Mouse (Mus musculus): ENCODE data around the gene Nras. TPM values are rescaled to one million over a fixed set of nuclear protein-coding genes. Genes with fewer than 3 reads are reported as not detected.

The Nras gene
- polyA plus RNA-seq, 1 experiment = 12.7 TPM

- Histone ChIP-seq H3K27ac (ENCODE audit: insufficient read depth, low read length) (no peak overlapping the region), H3K36me3 (ENCODE audit: control insufficient read depth, insufficient read depth, low read length) (no peaks in the 10 kb centered on the region), H3K4me3 (ENCODE audit: extremely low read depth, insufficient read depth, insufficient read length) (no peak overlapping the region), H3K27me3 (ENCODE audit: control insufficient read depth, insufficient read depth, low read length) (no peaks in the 10 kb centered on the region), H3K4me1 (ENCODE audit: control insufficient read depth, insufficient read depth, insufficient read length) (no peaks in the 10 kb centered on the region)
- TF ChIP-seq POLR2A (IDR thresholded peaks at IDR 0.05; ENCODE audit: low read depth, low read length) (no peak), CTCF (IDR thresholded peaks at IDR 0.05; ENCODE audit: extremely low read depth, insufficient read depth, insufficient read length, insufficient replicate concordance) (no peak)
- 89% methylated on average over 9 of the region's 9 CpGs for WGBS
- DNase-seq (ENCODE audit: low read depth in 1 of 2, low spot score in 2 of 2) = no peak
These were observed 17.8 kb downstream of the Nras start for GRCm38 (mm10) chr3:103075871-103076270.

GRCm38 (mm10) chr3:103076476-103076875, 18.4 kb downstream of the Nras start:
- Histone ChIP-seq H3K36me3 (ENCODE audit: control insufficient read depth, insufficient read depth, low read length) (no peaks in the 10 kb centered on the region), H3K4me3 (ENCODE audit: extremely low read depth, insufficient read depth, insufficient read length) (no peak overlapping the region), H3K27ac (ENCODE audit: insufficient read depth, low read length) (no peak overlapping the region), H3K27me3 (ENCODE audit: control insufficient read depth, insufficient read depth, low read length) (no peaks in the 10 kb centered on the region), H3K4me1 (ENCODE audit: control insufficient read depth, insufficient read depth, insufficient read length) (no peaks in the 10 kb centered on the region)
- TF ChIP-seq POLR2A (IDR thresholded peaks at IDR 0.05; ENCODE audit: low read depth, low read length) = no peak
- TF ChIP-seq CTCF (IDR thresholded peaks at IDR 0.05; ENCODE audit: extremely low read depth, insufficient read depth, insufficient read length, insufficient replicate concordance) = no peak
- no peak for DNase-seq (ENCODE audit: low read depth in 1 of 2, low spot score in 2 of 2)
- WGBS = 89% methylated on average over 9 of the region's 9 CpGs

GRCm38 (mm10) chr3:103079301-103079700, 21.2 kb downstream of the Nras start:
- WGBS = 85% methylated on average over 9 of the region's 9 CpGs
- Histone ChIP-seq H3K4me1 (ENCODE audit: control insufficient read depth, insufficient read depth, insufficient read length) (no peaks in the 10 kb centered on the region), H3K4me3 (ENCODE audit: extremely low read depth, insufficient read depth, insufficient read length) (no peak overlapping the region), H3K27ac (ENCODE audit: insufficient read depth, low read length) (no peak overlapping the region), H3K36me3 (ENCODE audit: control insufficient read depth, insufficient read depth, low read length) (no peaks in the 10 kb centered on the region), H3K27me3 (ENCODE audit: control insufficient read depth, insufficient read depth, low read length) (no peaks in the 10 kb centered on the region)
- DNase-seq (ENCODE audit: low read depth in 1 of 2, low spot score in 2 of 2) = no peak
- no peak for TF ChIP-seq POLR2A (IDR thresholded peaks at IDR 0.05; ENCODE audit: low read depth, low read length)
- no peak for TF ChIP-seq CTCF (IDR thresholded peaks at IDR 0.05; ENCODE audit: extremely low read depth, insufficient read depth, insufficient read length, insufficient replicate concordance)

- H3K27me3 ChIP-seq (ENCODE audit: control insufficient read depth, insufficient read depth, low read length) = no peaks in the 10 kb centered on the region
- H3K4me1 ChIP-seq (ENCODE audit: control insufficient read depth, insufficient read depth, insufficient read length) = no peaks in the 10 kb centered on the region
- DNase-seq (ENCODE audit: low read depth in 1 of 2, low spot score in 2 of 2) = no peak
- H3K27ac ChIP-seq (ENCODE audit: insufficient read depth, low read length) = no peak overlapping the region
- WGBS = 80% methylated on average over 11 of the region's 11 CpGs
- no peak overlapping the region for H3K4me3 ChIP-seq (ENCODE audit: extremely low read depth, insufficient read depth, insufficient read length)
- H3K36me3 ChIP-seq (ENCODE audit: control insufficient read depth, insufficient read depth, low read length) = no peaks in the 10 kb centered on the region
- TF ChIP-seq CTCF (IDR thresholded peaks at IDR 0.05; ENCODE audit: extremely low read depth, insufficient read depth, insufficient read length, insufficient replicate concordance) = no peak
- TF ChIP-seq POLR2A (IDR thresholded peaks at IDR 0.05; ENCODE audit: low read depth, low read length) = no peak
These were observed 23.0 kb downstream of the Nras start for GRCm38 (mm10) chr3:103081051-103081450.

GRCm38 (mm10) chr3:103081861-103082453, 23.9 kb downstream of the Nras start:
- Histone ChIP-seq H3K27ac (ENCODE audit: insufficient read depth, low read length) (no peak overlapping the region), H3K27me3 (ENCODE audit: control insufficient read depth, insufficient read depth, low read length) (no peaks in the 10 kb centered on the region), H3K36me3 (ENCODE audit: control insufficient read depth, insufficient read depth, low read length) (no peaks in the 10 kb centered on the region), H3K4me3 (ENCODE audit: extremely low read depth, insufficient read depth, insufficient read length) (no peak overlapping the region), H3K4me1 (ENCODE audit: control insufficient read depth, insufficient read depth, insufficient read length) (no peaks in the 10 kb centered on the region)
- DNase-seq (ENCODE audit: low read depth in 1 of 2, low spot score in 2 of 2) = no peak
- TF ChIP-seq CTCF (IDR thresholded peaks at IDR 0.05; ENCODE audit: extremely low read depth, insufficient read depth, insufficient read length, insufficient replicate concordance) (no peak), POLR2A (IDR thresholded peaks at IDR 0.05; ENCODE audit: low read depth, low read length) (no peak)
- 93% methylated on average over 17 of the region's 17 CpGs for WGBS

GRCm38 (mm10) chr3:103082761-103083160, 24.7 kb downstream of the Nras start:
- no peak for DNase-seq (ENCODE audit: low read depth in 1 of 2, low spot score in 2 of 2)
- 69% methylated on average over 5 of the region's 5 CpGs for WGBS
- no peaks in the 10 kb centered on the region for H3K4me1 ChIP-seq (ENCODE audit: control insufficient read depth, insufficient read depth, insufficient read length)
- TF ChIP-seq CTCF (IDR thresholded peaks at IDR 0.05; ENCODE audit: extremely low read depth, insufficient read depth, insufficient read length, insufficient replicate concordance) = no peak
- TF ChIP-seq POLR2A (IDR thresholded peaks at IDR 0.05; ENCODE audit: low read depth, low read length) = no peak
- H3K36me3 ChIP-seq (ENCODE audit: control insufficient read depth, insufficient read depth, low read length) = no peaks in the 10 kb centered on the region
- no peaks in the 10 kb centered on the region for H3K27me3 ChIP-seq (ENCODE audit: control insufficient read depth, insufficient read depth, low read length)
- H3K27ac ChIP-seq (ENCODE audit: insufficient read depth, low read length) = no peak overlapping the region
- H3K4me3 ChIP-seq (ENCODE audit: extremely low read depth, insufficient read depth, insufficient read length) = no peak overlapping the region

GRCm38 (mm10) chr3:103085986-103086385, 27.9 kb downstream of the Nras start:
- Histone ChIP-seq H3K27ac (ENCODE audit: insufficient read depth, low read length) (no peak overlapping the region), H3K4me3 (ENCODE audit: extremely low read depth, insufficient read depth, insufficient read length) (no peak overlapping the region), H3K36me3 (ENCODE audit: control insufficient read depth, insufficient read depth, low read length) (no peaks in the 10 kb centered on the region), H3K4me1 (ENCODE audit: control insufficient read depth, insufficient read depth, insufficient read length) (no peaks in the 10 kb centered on the region), H3K27me3 (ENCODE audit: control insufficient read depth, insufficient read depth, low read length) (no peaks in the 10 kb centered on the region)
- TF ChIP-seq POLR2A (IDR thresholded peaks at IDR 0.05; ENCODE audit: low read depth, low read length) (no peak), CTCF (IDR thresholded peaks at IDR 0.05; ENCODE audit: extremely low read depth, insufficient read depth, insufficient read length, insufficient replicate concordance) (no peak)
- WGBS = 90% methylated on average over 3 of the region's 3 CpGs
- no peak for DNase-seq (ENCODE audit: low read depth in 1 of 2, low spot score in 2 of 2)
